Mouse (Mus musculus): ENCODE data around the gene Zfyve19. TPM values are rescaled to one million over a fixed set of nuclear protein-coding genes. Genes with fewer than 3 reads are reported as not detected.
A peak's percentile ranks its signal among the peaks of the same experiment; 100 is the strongest.

Gene Zfyve19
- polyA plus RNA-seq, 1 experiment from 2014 or later = 75.7 TPM

DNA sequence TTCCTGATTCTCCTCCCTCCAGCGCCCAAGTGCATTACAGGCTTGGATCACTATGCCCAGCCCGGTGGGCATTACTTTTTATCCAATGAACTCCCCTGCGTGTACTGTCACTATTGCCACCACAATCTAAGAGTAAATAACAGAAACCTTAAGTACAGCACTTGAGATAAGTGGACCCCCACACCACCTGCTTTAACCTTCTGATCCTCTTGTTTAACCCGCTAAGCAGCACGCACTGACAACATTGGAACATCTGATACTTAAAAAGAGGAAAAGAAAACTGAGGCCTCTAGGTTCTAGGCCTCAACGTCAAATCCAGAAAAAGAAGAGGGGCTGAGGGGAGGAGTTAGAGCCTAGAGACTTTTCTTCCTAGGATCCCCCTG is 465 bp upstream of the Zfyve19 start:
- H3K4me2 ChIP-seq (ENCODE audit: low read length) = peak overlapping the region; percentile 60

DNA sequence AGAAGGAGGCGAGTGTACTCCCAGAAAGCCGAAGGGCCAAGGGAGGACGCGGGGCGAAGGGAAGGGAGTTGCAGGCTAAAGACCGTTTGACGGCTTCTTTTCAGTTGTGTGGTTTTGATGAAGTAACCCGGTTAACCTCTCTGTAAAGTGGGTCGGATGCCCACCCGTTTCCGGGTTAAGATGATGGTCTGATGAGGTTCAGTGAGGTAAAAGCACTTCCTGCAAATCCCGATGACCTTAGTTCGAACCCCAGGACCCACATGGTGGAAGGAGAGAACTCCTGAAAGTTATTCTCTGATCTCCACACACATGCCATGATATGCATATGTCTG is 725 bp downstream of the Zfyve19 start:
- H3K4me1 ChIP-seq (ENCODE audit: control insufficient read depth, insufficient read depth, low read depth, low read length) = peaks cover 10% of the 10 kb centered on the region
- H3K4me2 ChIP-seq (ENCODE audit: low read length) = peak overlapping the region; percentile 72
- peak overlapping the region; percentile 83 for H3K9ac ChIP-seq (ENCODE audit: low read depth, low read length)
- no peaks in the 10 kb centered on the region for H3K27me3 ChIP-seq (replicated peaks; ENCODE audit: control insufficient read depth, insufficient read depth, low read length)
- H3K36me3 ChIP-seq (ENCODE audit: control insufficient read depth, insufficient read depth, low read length) = peaks cover 18% of the 10 kb centered on the region
- H3K4me3 ChIP-seq (ENCODE audit: low read length) = peak overlapping the region; percentile 73
- H3K27ac ChIP-seq (ENCODE audit: low read depth, low read length) = peak overlapping the region; percentile 73
- no peaks in the 10 kb centered on the region for H3K9me3 ChIP-seq (ENCODE audit: control insufficient read depth, low read length)
- ATAC-seq = no peak; the same call in 1 of the 2 replicates
- 2% methylated on average over 13 of the region's 13 CpGs for WGBS

More for the DNA sequence above, 465 bp upstream of the Zfyve19 start:
- Histone ChIP-seq H3K27me3 (replicated peaks; ENCODE audit: control insufficient read depth, insufficient read depth, low read length) (no peaks in the 10 kb centered on the region), H3K4me1 (ENCODE audit: control insufficient read depth, insufficient read depth, low read depth, low read length) (peaks cover 10% of the 10 kb centered on the region), H3K36me3 (ENCODE audit: control insufficient read depth, insufficient read depth, low read length) (peaks cover 15% of the 10 kb centered on the region), H3K9me3 (ENCODE audit: control insufficient read depth, low read length) (no peaks in the 10 kb centered on the region), H3K27ac (ENCODE audit: low read depth, low read length) (peak overlapping the region; percentile 72), H3K4me3 (ENCODE audit: low read length) (peak overlapping the region; percentile 73), H3K9ac (ENCODE audit: low read depth, low read length) (peak overlapping the region; percentile 72)
- no peak for ATAC-seq
- 27% methylated on average over 6 of the region's 6 CpGs for WGBS

DNA sequence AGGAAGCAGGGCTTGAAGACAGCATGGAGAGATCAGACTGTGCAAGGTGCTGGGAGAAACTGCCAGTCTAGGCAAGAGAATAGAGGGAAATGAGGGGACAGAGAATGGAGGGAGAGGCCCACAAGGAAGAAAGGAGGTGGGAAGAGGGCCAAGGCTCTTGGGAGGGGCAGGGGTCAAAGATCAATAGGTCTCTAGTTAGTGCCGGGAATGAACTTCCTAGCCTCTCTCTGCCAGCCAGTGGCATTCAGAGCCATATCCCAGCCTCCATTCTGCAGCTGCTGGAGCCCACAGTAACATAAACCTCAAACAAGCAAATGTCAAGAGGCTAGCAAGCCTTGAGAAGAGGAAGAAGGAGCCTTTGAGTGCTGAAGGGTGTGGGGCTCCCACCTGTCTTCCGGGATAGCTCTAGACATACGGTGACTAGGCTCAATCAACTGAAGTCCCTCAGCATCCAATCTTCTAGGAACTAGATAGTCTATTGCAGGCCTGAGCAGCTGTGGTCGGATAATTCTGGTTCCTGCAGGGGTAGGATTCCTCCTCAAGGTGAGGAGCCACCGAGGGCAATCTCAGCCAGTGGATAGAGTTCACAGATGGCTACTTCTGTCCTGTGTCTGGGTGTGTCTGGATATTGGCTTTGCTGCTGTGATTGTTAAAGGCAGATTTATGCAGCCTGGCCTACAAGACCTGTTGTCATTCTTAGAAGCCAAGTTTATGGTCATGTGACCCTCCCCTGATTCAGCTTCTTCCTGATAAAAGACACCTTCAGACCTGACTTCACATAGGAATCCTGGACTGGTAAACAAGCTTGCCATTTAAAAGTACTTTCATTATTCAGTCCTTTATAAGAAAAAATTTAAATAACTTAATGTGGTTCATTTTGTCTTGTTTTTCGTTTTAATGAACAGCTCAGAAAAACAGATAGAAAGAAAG is 21.6 kb downstream of the Zfyve19 start, which contains the start of gene Ppp1r14d:
Ppp1r14d (minus strand) TSS at position 132 of the 930 bp plus-strand sequence.
- H3K27ac ChIP-seq (ENCODE audit: low read depth, low read length) = no peak within 1 kb of the TSS
- H3K9me3 ChIP-seq (ENCODE audit: control insufficient read depth, low read length) = no peaks in the 10 kb centered on the region
- H3K9ac ChIP-seq (ENCODE audit: low read depth, low read length) = no peak within 1 kb of the TSS
- no peaks in the 10 kb centered on the region for H3K36me3 ChIP-seq (ENCODE audit: control insufficient read depth, insufficient read depth, low read length)
- no peak for ATAC-seq
- WGBS = 78% methylated on average over 6 of the region's 6 CpGs
- no peak within 1 kb of the TSS for H3K4me3 ChIP-seq (ENCODE audit: low read length)
- H3K4me1 ChIP-seq (ENCODE audit: control insufficient read depth, insufficient read depth, low read depth, low read length) = no peaks in the 10 kb centered on the region
- peaks cover 5% of the 10 kb centered on the region; the same call in 1 of the 2 replicates for H3K27me3 ChIP-seq (replicated peaks; ENCODE audit: control insufficient read depth, insufficient read depth, low read length)
- H3K4me2 ChIP-seq (ENCODE audit: low read length) = no peak within 1 kb of the TSS

DNA sequence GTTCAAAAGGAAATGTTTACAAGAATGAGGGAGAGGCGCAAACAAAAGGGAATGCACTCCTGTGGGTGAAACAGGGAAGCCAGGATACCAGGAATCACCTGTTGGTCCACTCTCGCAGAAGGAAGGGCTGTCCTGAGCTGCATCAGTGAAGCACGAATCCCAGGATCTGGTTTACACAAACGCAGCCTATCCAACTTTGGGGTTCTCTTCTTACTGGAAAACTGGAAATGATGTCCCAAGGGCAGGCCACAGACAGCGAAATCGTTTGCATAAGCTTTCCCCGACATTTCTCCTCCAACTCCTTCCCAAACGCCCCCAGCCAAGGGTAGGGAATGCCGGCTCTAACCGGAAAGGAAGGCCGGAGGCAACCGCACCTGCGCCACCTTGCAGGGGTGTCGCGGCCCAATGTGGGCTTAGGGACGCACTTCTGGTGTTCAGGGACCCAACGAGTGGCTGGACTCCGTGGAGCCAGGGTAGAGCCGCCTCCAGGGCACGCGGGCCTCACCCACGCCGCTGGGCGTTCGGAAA is 28.3 kb downstream of the Zfyve19 start:
- 6% methylated on average over 25 of the region's 25 CpGs for WGBS
- H3K4me1 ChIP-seq (ENCODE audit: control insufficient read depth, insufficient read depth, low read depth, low read length) = peaks cover 10% of the 10 kb centered on the region
- H3K4me2 ChIP-seq (ENCODE audit: low read length) = peak overlapping the region; percentile 59
- H3K27me3 ChIP-seq (replicated peaks; ENCODE audit: control insufficient read depth, insufficient read depth, low read length) = peaks cover 48% of the 10 kb centered on the region
- no peaks in the 10 kb centered on the region for H3K9me3 ChIP-seq (ENCODE audit: control insufficient read depth, low read length)
- no peak overlapping the region for H3K27ac ChIP-seq (ENCODE audit: low read depth, low read length)
- H3K4me3 ChIP-seq (ENCODE audit: low read length) = peak overlapping the region; percentile 41
- H3K9ac ChIP-seq (ENCODE audit: low read depth, low read length) = peak overlapping the region; percentile 39; the same call in 1 of the 2 replicates
- H3K36me3 ChIP-seq (ENCODE audit: control insufficient read depth, insufficient read depth, low read length) = no peaks in the 10 kb centered on the region
- ATAC-seq = no peak

DNA sequence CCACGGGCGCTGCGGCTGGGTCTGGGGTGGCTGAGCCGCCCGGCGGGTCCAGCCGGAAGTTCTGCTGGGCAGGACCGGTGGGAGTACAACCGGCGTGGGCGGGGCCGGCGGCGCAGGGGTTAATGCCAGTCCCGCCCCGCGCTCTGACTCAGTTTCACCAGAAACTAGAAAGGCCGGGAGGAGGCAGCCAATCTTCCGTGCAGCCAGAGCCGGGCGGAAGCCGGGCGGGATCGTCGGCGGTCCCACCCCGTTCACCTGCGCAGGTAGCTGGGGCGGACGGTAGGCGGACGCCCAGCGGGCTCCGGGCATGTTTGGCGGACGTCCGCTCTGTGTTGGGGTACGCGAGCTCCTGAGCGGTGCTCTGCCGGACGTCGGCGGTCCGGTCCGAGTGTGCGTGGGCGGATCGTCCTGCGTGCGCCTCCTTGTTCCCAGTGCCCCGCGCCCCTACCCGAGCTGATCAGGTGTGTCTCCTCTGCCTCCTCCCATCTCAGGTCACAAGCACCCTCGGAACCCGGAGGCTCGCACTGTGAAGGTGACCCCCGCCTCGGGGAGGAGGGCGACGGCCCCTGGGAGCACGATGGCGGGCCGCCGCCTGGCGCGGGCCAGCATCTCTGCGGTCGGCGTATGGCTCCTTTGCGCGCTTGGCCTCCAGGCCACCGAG is 28.9 kb downstream of the Zfyve19 start, which contains the start of gene Spint1:
Spint1 (plus strand) TSS at position 153 of the 661 bp plus-strand sequence.
- Histone ChIP-seq H3K4me1 (ENCODE audit: control insufficient read depth, insufficient read depth, low read depth, low read length) (peaks cover 10% of the 10 kb centered on the region), H3K27ac (ENCODE audit: low read depth, low read length) (no peak within 1 kb of the TSS), H3K27me3 (replicated peaks; ENCODE audit: control insufficient read depth, insufficient read depth, low read length) (peaks cover 48% of the 10 kb centered on the region), H3K9me3 (ENCODE audit: control insufficient read depth, low read length) (no peaks in the 10 kb centered on the region), H3K4me2 (ENCODE audit: low read length) (peak within 1 kb of the TSS; percentile 59), H3K36me3 (ENCODE audit: control insufficient read depth, insufficient read depth, low read length) (no peaks in the 10 kb centered on the region), H3K9ac (ENCODE audit: low read depth, low read length) (peak within 1 kb of the TSS; percentile 39), H3K4me3 (ENCODE audit: low read length) (peak within 1 kb of the TSS; percentile 41)
- peak; percentile 37; the same call in 1 of the 2 replicates for ATAC-seq
- 0% methylated on average over 49 of the region's 73 CpGs for WGBS

DNA sequence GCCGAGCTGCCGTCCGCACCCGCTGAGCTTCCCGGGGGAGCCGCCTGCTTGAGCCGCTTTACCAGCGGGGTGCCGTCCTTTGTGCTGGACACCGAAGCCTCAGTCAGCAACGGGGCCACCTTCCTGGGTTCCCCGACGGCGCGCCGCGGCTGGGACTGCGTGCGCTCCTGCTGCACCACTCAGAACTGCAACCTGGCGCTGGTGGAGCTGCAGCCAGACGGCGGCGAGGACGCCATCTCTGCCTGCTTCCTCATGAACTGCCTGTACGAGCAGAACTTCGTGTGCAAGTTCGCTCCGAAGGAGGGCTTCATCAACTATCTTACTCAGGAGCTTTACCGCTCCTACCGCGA is 29.4 kb downstream of the Zfyve19 start:
- H3K4me1 ChIP-seq (ENCODE audit: control insufficient read depth, insufficient read depth, low read depth, low read length) = peaks cover 10% of the 10 kb centered on the region
- no peaks in the 10 kb centered on the region for H3K9me3 ChIP-seq (ENCODE audit: control insufficient read depth, low read length)
- WGBS = under 1% methylated on average over 29 of the region's 31 CpGs
- H3K4me3 ChIP-seq (ENCODE audit: low read length) = peak overlapping the region; percentile 41
- peaks cover 48% of the 10 kb centered on the region for H3K27me3 ChIP-seq (replicated peaks; ENCODE audit: control insufficient read depth, insufficient read depth, low read length)
- H3K9ac ChIP-seq (ENCODE audit: low read depth, low read length) = no peak overlapping the region; the same call in 1 of the 2 replicates
- no peak for ATAC-seq
- no peak overlapping the region for H3K27ac ChIP-seq (ENCODE audit: low read depth, low read length)
- no peaks in the 10 kb centered on the region for H3K36me3 ChIP-seq (ENCODE audit: control insufficient read depth, insufficient read depth, low read length)
- H3K4me2 ChIP-seq (ENCODE audit: low read length) = peak overlapping the region; percentile 59

DNA sequence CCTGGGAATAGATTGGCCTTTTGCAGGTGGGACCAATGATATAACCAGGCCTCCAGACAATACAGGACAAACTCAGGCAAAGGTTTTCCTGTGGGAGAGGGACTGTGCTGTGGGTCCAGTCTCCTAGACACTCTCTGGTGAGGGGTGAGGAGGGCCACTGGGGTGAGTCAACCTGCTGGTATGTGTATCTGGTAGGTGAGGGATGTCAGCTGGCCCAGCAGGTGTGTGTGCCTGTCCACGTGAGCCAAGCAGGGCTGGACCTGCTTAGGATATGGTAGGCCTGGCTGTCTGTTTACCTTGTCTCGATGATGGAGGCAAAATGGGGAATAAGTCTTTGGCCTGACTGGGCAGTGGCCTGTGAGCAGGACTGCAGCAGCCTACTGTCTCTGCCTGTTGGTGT is 30.3 kb downstream of the Zfyve19 start:
- Histone ChIP-seq H3K27ac (ENCODE audit: low read depth, low read length) (no peak overlapping the region), H3K9me3 (ENCODE audit: control insufficient read depth, low read length) (no peaks in the 10 kb centered on the region), H3K27me3 (replicated peaks; ENCODE audit: control insufficient read depth, insufficient read depth, low read length) (peaks cover 48% of the 10 kb centered on the region), H3K36me3 (ENCODE audit: control insufficient read depth, insufficient read depth, low read length) (no peaks in the 10 kb centered on the region), H3K4me3 (ENCODE audit: low read length) (no peak overlapping the region), H3K4me1 (ENCODE audit: control insufficient read depth, insufficient read depth, low read depth, low read length) (peaks cover 10% of the 10 kb centered on the region), H3K9ac (ENCODE audit: low read depth, low read length) (no peak overlapping the region), H3K4me2 (ENCODE audit: low read length) (no peak overlapping the region)
- no peak for ATAC-seq
- 74% methylated on average over 2 of the region's 2 CpGs for WGBS

DNA sequence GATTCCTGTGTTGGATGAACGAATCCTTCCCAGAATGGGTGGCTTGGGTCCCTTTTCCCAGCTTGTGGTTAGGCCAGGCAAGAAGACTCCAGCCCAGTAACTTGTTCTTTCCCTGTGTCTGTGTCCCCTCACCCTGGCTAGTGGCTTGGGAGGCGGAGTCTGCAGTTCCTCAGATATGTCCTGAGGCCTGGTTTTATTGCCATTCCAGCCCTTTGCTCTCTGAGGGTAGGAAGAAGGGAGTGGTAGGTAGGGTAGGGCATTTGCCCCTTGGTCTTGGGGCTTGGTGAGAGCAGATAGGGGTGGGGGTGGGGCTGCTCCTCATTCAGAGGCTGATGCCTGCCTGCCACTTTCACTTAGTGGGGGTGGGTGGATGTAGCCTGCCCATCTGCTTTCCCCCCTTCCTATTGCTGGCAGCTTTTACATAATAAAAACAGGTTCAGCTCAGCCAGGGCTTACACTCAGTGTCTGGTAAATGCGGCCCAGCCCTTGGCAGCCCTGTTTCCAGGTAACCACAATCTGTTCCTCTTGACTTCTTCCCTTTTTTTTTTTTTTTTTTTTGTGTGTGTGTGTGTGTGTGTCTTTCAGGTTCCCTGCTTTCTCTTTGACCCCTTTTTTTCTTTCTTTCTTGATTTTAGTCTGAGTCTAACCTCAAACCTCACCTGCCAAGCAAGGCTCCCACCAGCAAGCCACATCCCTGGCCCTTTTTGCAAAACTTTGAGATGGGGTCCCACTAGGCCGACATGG is 31.8 kb downstream of the Zfyve19 start:
- Histone ChIP-seq H3K27ac (ENCODE audit: low read depth, low read length) (no peak overlapping the region), H3K4me2 (ENCODE audit: low read length) (no peak overlapping the region), H3K36me3 (ENCODE audit: control insufficient read depth, insufficient read depth, low read length) (no peaks in the 10 kb centered on the region), H3K4me3 (ENCODE audit: low read length) (no peak overlapping the region), H3K27me3 (replicated peaks; ENCODE audit: control insufficient read depth, insufficient read depth, low read length) (peaks cover 43% of the 10 kb centered on the region), H3K9ac (ENCODE audit: low read depth, low read length) (no peak overlapping the region), H3K9me3 (ENCODE audit: control insufficient read depth, low read length) (no peaks in the 10 kb centered on the region), H3K4me1 (ENCODE audit: control insufficient read depth, insufficient read depth, low read depth, low read length) (peaks cover 10% of the 10 kb centered on the region)
- ATAC-seq = no peak
- WGBS = 74% methylated on average over 4 of the region's 4 CpGs
